ENCODE assay signal across 23 mouse cellular contexts in genomic region chr7:6367185-6367584, GRCm38 (mm10). TPM values are rescaled to one million over a fixed set of nuclear protein-coding genes. Genes with fewer than 3 reads are reported as not detected.
"Had no signal": no experiment of that assay in that cellular context is flagged by ENCODE, and none has a peak within 500 bp of the region (broad histone marks: within the 10 kb centered on the region; RNA-seq: fewer than 3 reads in every experiment).

No protein-coding gene starts in this region.

- H3K27ac ChIP-seq: kidney, postnatal 0 days; limb, embryonic 10.5 days; limb, embryonic 13.5 days; midbrain, embryonic 12.5 days; midbrain, embryonic 15.5 days; neural tube, embryonic 12.5 days; neural tube, embryonic 15.5 days; stomach, postnatal 0 days had no signal

- H3K4me3 ChIP-seq: limb, embryonic 10.5 days; limb, embryonic 13.5 days; midbrain, embryonic 12.5 days; midbrain, embryonic 15.5 days; neural tube, embryonic 12.5 days; neural tube, embryonic 15.5 days had no signal

- H3K9me3 ChIP-seq: limb, embryonic 10.5 days; limb, embryonic 13.5 days; midbrain, embryonic 12.5 days; midbrain, embryonic 15.5 days; neural tube, embryonic 12.5 days; neural tube, embryonic 15.5 days had no signal

- DNase-seq: kidney, adult 18-20 months; kidney, postnatal 25 days; lung, embryonic 14.5 days; lung, postnatal 36 days; right cerebral cortex, adult 18-20 months; right cerebral cortex, postnatal 14 days; right cerebral cortex, postnatal 4 days; thymus, adult 18-20 months; thymus, postnatal 36 days had no signal

- H3K36me3 ChIP-seq: limb, embryonic 10.5 days; limb, embryonic 13.5 days; midbrain, embryonic 12.5 days; midbrain, embryonic 15.5 days; neural tube, embryonic 12.5 days; neural tube, embryonic 15.5 days had no signal

- H3K9ac ChIP-seq: limb, embryonic 13.5 days; lung, embryonic 14.5 days; midbrain, embryonic 12.5 days; midbrain, embryonic 15.5 days; neural tube, embryonic 12.5 days; neural tube, embryonic 15.5 days had no signal

- ATAC-seq: inflammation-experienced regulatory T-cells, adult 6 months; intestine, embryonic 16.5 days; lung, postnatal 0 days; midbrain, embryonic 15.5 days had no signal

- H3K4me2 ChIP-seq: limb, embryonic 13.5 days; lung, embryonic 14.5 days; midbrain, embryonic 12.5 days; midbrain, embryonic 15.5 days; neural tube, embryonic 12.5 days; neural tube, embryonic 15.5 days had no signal

- H3K27me3 ChIP-seq: limb, embryonic 13.5 days; midbrain, embryonic 12.5 days; midbrain, embryonic 15.5 days; neural tube, embryonic 12.5 days; neural tube, embryonic 15.5 days had no signal

RNA-seq across cellular contexts. Expression of gene Gm3854, which starts 23.6 kb away (rescaled TPM):
- polyA plus RNA-seq: liver, adult 2 months had no signal

RNA-seq across cellular contexts. Expression of gene Smim17, which starts 31.3 kb away (rescaled TPM):
- polyA plus RNA-seq: inflammation-experienced regulatory T-cells, adult 6 months; kidney, embryonic 14.5 days; kidney, postnatal 0 days; liver, adult 2 months; lung, postnatal 0 days; stomach, embryonic 14.5 days had no signal
